Mouse (Mus musculus) neural tube, embryonic 12.5 days (tissue): ENCODE measurements around the gene Frmd5. TPM values are rescaled to one million over a fixed set of nuclear protein-coding genes. Genes with fewer than 3 reads are reported as not detected.

Experiments
- ATAC-seq: fragments of 200-750 bp; cut with Nextera tagmentation; 2 replicates; pipeline ENCODE4 v1.8.0; 2017; ENCODE audit warnings: low read depth, mild to moderate bottlenecking, moderate TSS enrichment, moderate library complexity; ENCODE audit not compliant: low FRiP score
- H3K27ac ChIP-seq: fragments of 300-500 bp; sonication (generic); 2 replicates; pipeline ENCODE4 v1.5.1; 2016
- H3K27me3 ChIP-seq: fragments of 300-500 bp; sonication (generic); replicated peaks from 2 replicates; pipeline ENCODE4 v1.6.1; 2016; ENCODE audit warnings: mild to moderate bottlenecking
- H3K36me3 ChIP-seq: fragments of 300-500 bp; sonication (generic); 2 replicates; pipeline ENCODE4 v1.6.1; 2016; ENCODE audit warnings: mild to moderate bottlenecking
- H3K4me1 ChIP-seq: fragments of 300-500 bp; sonication (generic); 2 replicates; pipeline ENCODE4 v1.6.1; 2016
- H3K4me2 ChIP-seq: fragments of 300-500 bp; sonication (generic); replicated peaks from 2 replicates; pipeline ENCODE4 v1.6.1; 2016; ENCODE audit warnings: mild to moderate bottlenecking
- H3K4me3 ChIP-seq: fragments of 300-500 bp; sonication (generic); 2 replicates; pipeline ENCODE4 v1.5.1; 2016
- H3K9ac ChIP-seq: fragments of 300-500 bp; sonication (generic); 2 replicates; pipeline ENCODE4 v1.6.1; 2016; ENCODE audit warnings: mild to moderate bottlenecking
- H3K9me3 ChIP-seq: fragments of 300-500 bp; sonication (generic); 2 replicates; pipeline ENCODE4 v1.6.1; 2016; ENCODE audit warnings: mild to moderate bottlenecking
- WGBS: fragments of 180-500 bp; shearing (Covaris S2); methylation state at CpG from one replicate; pipeline ENCODE4 v1.1.7; 2016; 5-methylcytosine and 5-hydroxymethylcytosine counted together
- polyA plus RNA-seq: library from polyadenylated mRNA; unstranded; fragments of >200 nt; fragmentation: Nextera tagmentation; extraction: Ambion mirVana; gene quantifications from 2 replicates; pipeline ENCODE4 v1.2.1, GENCODE M21; 2016

Gene Frmd5
- polyA plus RNA-seq, 1 experiment from 2014 or later = 29.7 TPM

- Histone ChIP-seq H3K27ac (no peak overlapping the region), H3K9ac (no peak overlapping the region), H3K27me3 (no peaks in the 10 kb centered on the region), H3K4me1 (no peaks in the 10 kb centered on the region), H3K36me3 (no peaks in the 10 kb centered on the region), H3K9me3 (no peaks in the 10 kb centered on the region), H3K4me3 (no peak overlapping the region), H3K4me2 (no peak overlapping the region)
- ATAC-seq = no peak
- 82% methylated on average over 5 of the region's 5 CpGs for WGBS
Measured at GRCm38 (mm10) chr2:121675895-121676294, 131.0 kb downstream of the Frmd5 start.

- H3K36me3 ChIP-seq = no peaks in the 10 kb centered on the region
- WGBS = 82% methylated on average over 3 of the region's 3 CpGs
- H3K4me2 ChIP-seq = no peak overlapping the region
- H3K9ac ChIP-seq = no peak overlapping the region
- H3K4me3 ChIP-seq = no peak overlapping the region
- no peaks in the 10 kb centered on the region for H3K9me3 ChIP-seq
- no peak for ATAC-seq
- H3K27me3 ChIP-seq = no peaks in the 10 kb centered on the region
- no peaks in the 10 kb centered on the region for H3K4me1 ChIP-seq
- no peak overlapping the region for H3K27ac ChIP-seq
Measured at GRCm38 (mm10) chr2:121675136-121675535, 131.8 kb downstream of the Frmd5 start.

GRCm38 (mm10) chr2:121674211-121674610, 132.7 kb downstream of the Frmd5 start:
- no peak for ATAC-seq
- 78% methylated on average over 8 of the region's 8 CpGs for WGBS
- no peaks in the 10 kb centered on the region; the same call in 1 of the 2 replicates for H3K4me1 ChIP-seq
- H3K4me2 ChIP-seq = no peak overlapping the region
- no peaks in the 10 kb centered on the region for H3K36me3 ChIP-seq
- no peak overlapping the region for H3K27ac ChIP-seq
- no peaks in the 10 kb centered on the region for H3K27me3 ChIP-seq
- H3K4me3 ChIP-seq = no peak overlapping the region
- no peaks in the 10 kb centered on the region for H3K9me3 ChIP-seq
- H3K9ac ChIP-seq = no peak overlapping the region

- 89% methylated on average over 6 of the region's 6 CpGs for WGBS
- Histone ChIP-seq H3K4me3 (no peak overlapping the region), H3K9ac (no peak overlapping the region), H3K27me3 (no peaks in the 10 kb centered on the region), H3K4me2 (no peak overlapping the region), H3K9me3 (no peaks in the 10 kb centered on the region), H3K27ac (no peak overlapping the region), H3K4me1 (no peaks in the 10 kb centered on the region; the same call in 1 of the 2 replicates), H3K36me3 (no peaks in the 10 kb centered on the region)
- no peak for ATAC-seq
Measured at GRCm38 (mm10) chr2:121669846-121670245, 137.0 kb downstream of the Frmd5 start.

- no peak overlapping the region for H3K9ac ChIP-seq
- whole genome bisulfite sequencing = 84% methylated on average over 4 of the region's 4 CpGs
- no peak overlapping the region for H3K27ac ChIP-seq
- no peaks in the 10 kb centered on the region for H3K36me3 ChIP-seq
- no peaks in the 10 kb centered on the region; the same call in 1 of the 2 replicates for H3K4me1 ChIP-seq
- no peak for ATAC-seq
- no peak overlapping the region for H3K4me2 ChIP-seq
- H3K4me3 ChIP-seq = no peak overlapping the region
- H3K27me3 ChIP-seq = no peaks in the 10 kb centered on the region
- no peaks in the 10 kb centered on the region for H3K9me3 ChIP-seq
Measured at GRCm38 (mm10) chr2:121668256-121668655, 138.6 kb downstream of the Frmd5 start.

GRCm38 (mm10) chr2:121661160-121661502, 145.8 kb downstream of the Frmd5 start:
- Histone ChIP-seq H3K36me3 (no peaks in the 10 kb centered on the region), H3K9ac (no peak overlapping the region), H3K27me3 (no peaks in the 10 kb centered on the region), H3K4me1 (no peaks in the 10 kb centered on the region), H3K4me3 (no peak overlapping the region), H3K27ac (no peak overlapping the region), H3K9me3 (no peaks in the 10 kb centered on the region), H3K4me2 (no peak overlapping the region)
- no peak for ATAC-seq
- 66% methylated on average over 4 of the region's 4 CpGs for WGBS

GRCm38 (mm10) chr2:121660461-121661159, 146.3 kb downstream of the Frmd5 start:
- H3K4me1 ChIP-seq = no peaks in the 10 kb centered on the region
- no peaks in the 10 kb centered on the region for H3K36me3 ChIP-seq
- H3K9me3 ChIP-seq = no peaks in the 10 kb centered on the region
- ATAC-seq = no peak
- no peaks in the 10 kb centered on the region for H3K27me3 ChIP-seq
- H3K9ac ChIP-seq = no peak overlapping the region
- no peak overlapping the region for H3K4me2 ChIP-seq
- no peak overlapping the region for H3K27ac ChIP-seq
- no peak overlapping the region for H3K4me3 ChIP-seq
- 78% methylated on average over 6 of the region's 6 CpGs for WGBS

GRCm38 (mm10) chr2:121659350-121659749, 147.5 kb downstream of the Frmd5 start:
- Histone ChIP-seq H3K27me3 (no peaks in the 10 kb centered on the region), H3K4me3 (no peak overlapping the region), H3K36me3 (no peaks in the 10 kb centered on the region), H3K27ac (no peak overlapping the region), H3K4me1 (no peaks in the 10 kb centered on the region), H3K9ac (no peak overlapping the region), H3K4me2 (no peak overlapping the region), H3K9me3 (no peaks in the 10 kb centered on the region)
- WGBS = 78% methylated on average over 4 of the region's 4 CpGs
- no peak for ATAC-seq

GRCm38 (mm10) chr2:121658123-121658767, 148.6 kb downstream of the Frmd5 start:
- Histone ChIP-seq H3K36me3 (no peaks in the 10 kb centered on the region), H3K4me3 (no peak overlapping the region), H3K9ac (no peak overlapping the region), H3K4me2 (no peak overlapping the region), H3K4me1 (no peaks in the 10 kb centered on the region), H3K27me3 (no peaks in the 10 kb centered on the region), H3K27ac (no peak overlapping the region), H3K9me3 (no peaks in the 10 kb centered on the region)
- 84% methylated on average over 5 of the region's 5 CpGs for WGBS
- ATAC-seq = no peak

GRCm38 (mm10) chr2:121655966-121656365, 150.9 kb downstream of the Frmd5 start:
- Histone ChIP-seq H3K27ac (no peak overlapping the region), H3K9ac (no peak overlapping the region), H3K27me3 (no peaks in the 10 kb centered on the region), H3K36me3 (no peaks in the 10 kb centered on the region), H3K4me1 (no peaks in the 10 kb centered on the region), H3K4me3 (no peak overlapping the region), H3K4me2 (no peak overlapping the region), H3K9me3 (no peaks in the 10 kb centered on the region)
- ATAC-seq = no peak
- 91% methylated on average over 6 of the region's 6 CpGs for WGBS

- 85% methylated on average over 8 of the region's 8 CpGs for WGBS
- H3K4me2 ChIP-seq = no peak overlapping the region
- ATAC-seq = no peak
Measured at GRCm38 (mm10) chr2:121655106-121655505, 151.8 kb downstream of the Frmd5 start.

GRCm38 (mm10) chr2:121646528-121646927, 160.4 kb downstream of the Frmd5 start:
- H3K4me1 ChIP-seq = 0 out of 2 replicates have a peak, but pooled peaks cover 5% of the 10 kb centered on the region
- no peaks in the 10 kb centered on the region for H3K27me3 ChIP-seq
- no peaks in the 10 kb centered on the region for H3K9me3 ChIP-seq
- WGBS = 75% methylated on average over 4 of the region's 4 CpGs
- no peak for ATAC-seq
- no peak overlapping the region for H3K27ac ChIP-seq
- H3K9ac ChIP-seq = no peak overlapping the region
- no peak overlapping the region for H3K4me3 ChIP-seq
- H3K36me3 ChIP-seq = no peaks in the 10 kb centered on the region
- no peak overlapping the region for H3K4me2 ChIP-seq

More at GRCm38 (mm10) chr2:121655106-121655505, 151.8 kb downstream of the Frmd5 start:
- Histone ChIP-seq H3K4me1 (no peaks in the 10 kb centered on the region), H3K9me3 (no peaks in the 10 kb centered on the region), H3K4me3 (no peak overlapping the region), H3K27me3 (no peaks in the 10 kb centered on the region), H3K36me3 (no peaks in the 10 kb centered on the region), H3K27ac (no peak overlapping the region), H3K9ac (no peak overlapping the region)

- Histone ChIP-seq H3K4me3 (no peak overlapping the region), H3K4me1 (0 out of 2 replicates have a peak, but pooled peaks cover 5% of the 10 kb centered on the region), H3K27ac (no peak overlapping the region), H3K9ac (no peak overlapping the region), H3K36me3 (no peaks in the 10 kb centered on the region), H3K4me2 (0 out of 2 replicates have a peak overlapping the region, but pooled peaks have one; percentile 9), H3K9me3 (no peaks in the 10 kb centered on the region), H3K27me3 (no peaks in the 10 kb centered on the region)
- no peak for ATAC-seq
- WGBS = 28% methylated on average over 6 of the region's 6 CpGs
Measured at GRCm38 (mm10) chr2:121642934-121643333, 164.0 kb downstream of the Frmd5 start.
